Mouse (Mus musculus) stomach, embryonic 16.5 days (tissue): Measurements from ENCODE around the gene Gm28372. TPM values are rescaled to one million over a fixed set of nuclear protein-coding genes. Genes with fewer than 3 reads are reported as not detected.

Experiments used
- ATAC-seq: fragments of 200-750 bp; cut with Nextera tagmentation; 2 replicates; pipeline ENCODE4 v1.8.0; 2017; ENCODE audit warnings: moderate number of reproducible peaks, moderate TSS enrichment; ENCODE audit not compliant: insufficient read depth, low FRiP score
- H3K27ac ChIP-seq: fragments of 300-500 bp; sonication (generic); 2 replicates; pipeline ENCODE4 v1.5.1; 2014; ENCODE audit warnings: low read length
- H3K27me3 ChIP-seq: fragments of 300-500 bp; sonication (generic); 2 replicates; pipeline ENCODE4 v1.6.1; 2014; ENCODE audit warnings: low read length, control low read depth, mixed read lengths; ENCODE audit not compliant: control insufficient read depth, insufficient read depth
- H3K36me3 ChIP-seq: fragments of 300-500 bp; sonication (generic); 2 replicates; pipeline ENCODE4 v1.6.1; 2014; ENCODE audit warnings: low read length; ENCODE audit not compliant: control insufficient read depth, insufficient read depth
- H3K4me1 ChIP-seq: fragments of 300-500 bp; sonication (generic); 2 replicates; pipeline ENCODE4 v1.6.1; 2014; ENCODE audit warnings: low read length, control low read depth, mixed read lengths; ENCODE audit not compliant: control insufficient read depth, insufficient read depth
- H3K4me2 ChIP-seq: fragments of 300-500 bp; sonication (generic); 2 replicates; pipeline ENCODE4 v1.6.1; 2014; ENCODE audit warnings: low read depth, low read length, mixed read lengths
- H3K4me3 ChIP-seq: fragments of 300-500 bp; sonication (generic); replicated peaks from 2 replicates; pipeline ENCODE4 v1.5.1; 2014; ENCODE audit warnings: mild to moderate bottlenecking, low read length
- H3K9ac ChIP-seq: fragments of 300-500 bp; sonication (generic); 2 replicates; pipeline ENCODE4 v1.6.1; 2014; ENCODE audit warnings: low read length
- H3K9me3 ChIP-seq: fragments of 300-500 bp; sonication (generic); replicated peaks from 2 replicates; pipeline ENCODE4 v1.6.1; 2016; ENCODE audit warnings: low read length, control low read depth; ENCODE audit not compliant: control insufficient read depth
- WGBS: fragments of 180-500 bp; shearing (Covaris S2); extraction: QIAGEN DNeasy Blood & Tissue Kit; methylation state at CpG from one replicate; pipeline ENCODE4 v1.1.7; 2014; 5-methylcytosine and 5-hydroxymethylcytosine counted together
- polyA plus RNA-seq: library from polyadenylated mRNA; unstranded; fragments of >200 nt; fragmentation: Nextera tagmentation; extraction: Ambion mirVana; gene quantifications from 2 replicates; pipeline ENCODE4 v1.2.1, GENCODE M21; 2015

Gene Gm28372
- polyA plus RNA-seq, 1 experiment from 2014 or later = not detected

GRCm38 (mm10) chr2:130424126-130424853 lies 19.3 kb downstream of the Gm28372 start, which contains the start of the genes Vps16 and Pced1a:
Gene Vps16, plus strand, starts transcription at chr2:130424339.
Gene Pced1a, minus strand, starts transcription at chr2:130424701.
- under 1% methylated on average over 58 of the region's 58 CpGs for WGBS

DNA sequence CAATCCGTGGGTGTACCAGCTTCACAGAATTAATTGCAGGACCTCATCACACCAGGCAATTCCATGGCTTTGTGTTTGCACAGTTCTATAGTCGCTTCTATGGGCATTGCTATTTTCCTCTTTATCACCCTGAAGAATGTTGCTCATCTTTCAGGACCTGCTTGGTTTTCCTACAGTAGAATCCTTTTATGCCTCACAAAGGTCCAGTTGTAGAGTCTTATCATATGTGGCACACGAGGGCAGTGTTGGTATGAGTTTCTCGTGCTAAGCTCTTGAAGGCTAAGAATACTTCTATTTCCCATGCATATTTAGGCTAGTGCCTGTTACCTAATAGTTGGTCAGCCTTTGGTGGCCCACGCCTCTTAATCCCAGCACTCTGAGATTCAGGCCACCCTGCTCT lies 20.1 kb downstream of the Gm28372 start:
- 33% methylated on average over 5 of the region's 5 CpGs for WGBS
- Histone ChIP-seq H3K36me3 (peaks cover 4% of the 10 kb centered on the region; the same call in 1 of the 2 replicates), H3K4me3 (peak overlapping the region; percentile 89), H3K9ac (peak overlapping the region; percentile 93), H3K4me2 (peak overlapping the region; percentile 94), H3K9me3 (no peaks in the 10 kb centered on the region), H3K27ac (no peak overlapping the region), H3K4me1 (peaks cover 17% of the 10 kb centered on the region), H3K27me3 (no peaks in the 10 kb centered on the region)
- ATAC-seq = no peak

More at GRCm38 (mm10) chr2:130424126-130424853, 19.3 kb downstream of the Gm28372 start, which contains the start of the genes Vps16 and Pced1a:
- ATAC-seq = peak; percentile 97
- H3K9me3 ChIP-seq = no peaks in the 10 kb centered on the region
- H3K9ac ChIP-seq = peak within 1 kb of the TSS; percentile 93
- no peaks in the 10 kb centered on the region for H3K27me3 ChIP-seq
- peak within 1 kb of the TSS; percentile 92 for H3K27ac ChIP-seq
- peaks cover 17% of the 10 kb centered on the region for H3K4me1 ChIP-seq
- H3K4me2 ChIP-seq = peak within 1 kb of the TSS; percentile 94
- peak within 1 kb of the TSS; percentile 89 for H3K4me3 ChIP-seq
- H3K36me3 ChIP-seq = peaks cover 4% of the 10 kb centered on the region; the same call in 1 of the 2 replicates

DNA sequence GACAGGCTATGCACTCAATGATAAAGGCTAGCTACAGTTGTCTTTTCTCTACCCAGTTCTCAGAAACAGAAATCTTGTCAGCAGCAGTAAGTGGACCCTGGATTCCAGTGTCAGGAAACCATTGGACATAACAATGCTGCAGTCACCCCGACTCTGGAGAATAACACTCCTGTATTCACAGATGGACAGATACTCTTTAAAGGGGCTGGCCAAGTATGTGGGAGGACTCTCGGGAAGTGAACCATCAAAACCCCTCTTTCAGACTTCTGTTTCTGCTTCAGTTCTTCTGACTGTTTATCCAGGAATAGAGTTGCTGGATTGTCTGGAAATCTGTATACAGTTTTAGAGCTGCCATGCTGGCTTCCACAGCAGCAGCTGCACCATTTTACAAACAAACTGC lies 24.8 kb downstream of the Gm28372 start:
- no peaks in the 10 kb centered on the region for H3K27me3 ChIP-seq
- no peak overlapping the region for H3K4me2 ChIP-seq
- peaks cover 7% of the 10 kb centered on the region for H3K4me1 ChIP-seq
- H3K9me3 ChIP-seq = no peaks in the 10 kb centered on the region
- peak overlapping the region; percentile 64 for H3K27ac ChIP-seq
- H3K36me3 ChIP-seq = no peaks in the 10 kb centered on the region
- H3K9ac ChIP-seq = no peak overlapping the region
- no peak for ATAC-seq
- 65% methylated on average over 2 of the region's 2 CpGs for WGBS
- no peak overlapping the region for H3K4me3 ChIP-seq

DNA sequence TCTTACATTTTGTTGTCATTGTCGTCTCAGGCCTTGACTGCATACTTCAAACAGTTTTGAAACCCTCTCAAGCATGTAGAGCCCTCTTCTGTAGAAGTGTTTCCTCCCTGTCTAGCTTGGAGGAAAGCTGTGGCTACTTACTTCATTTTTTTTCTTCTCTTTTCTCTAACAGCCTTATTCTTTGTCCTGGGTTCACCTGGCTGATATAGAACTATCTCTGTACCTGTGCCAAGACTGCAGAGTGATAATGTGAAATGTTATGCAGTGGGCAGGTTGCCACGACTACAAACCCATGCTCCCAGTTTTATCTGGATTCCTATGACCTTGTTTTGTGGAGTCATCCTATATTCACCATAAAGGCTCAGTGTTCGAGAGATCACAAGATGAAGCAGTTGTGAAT lies 25.4 kb downstream of the Gm28372 start:
- Histone ChIP-seq H3K4me2 (no peak overlapping the region), H3K36me3 (no peaks in the 10 kb centered on the region), H3K9me3 (no peaks in the 10 kb centered on the region), H3K27me3 (no peaks in the 10 kb centered on the region), H3K4me1 (0 out of 2 replicates have a peak, but pooled peaks cover 3% of the 10 kb centered on the region), H3K27ac (peak overlapping the region; percentile 60), H3K4me3 (no peak overlapping the region), H3K9ac (no peak overlapping the region)
- no peak for ATAC-seq
- WGBS = 74% methylated on average over 3 of the region's 3 CpGs

DNA sequence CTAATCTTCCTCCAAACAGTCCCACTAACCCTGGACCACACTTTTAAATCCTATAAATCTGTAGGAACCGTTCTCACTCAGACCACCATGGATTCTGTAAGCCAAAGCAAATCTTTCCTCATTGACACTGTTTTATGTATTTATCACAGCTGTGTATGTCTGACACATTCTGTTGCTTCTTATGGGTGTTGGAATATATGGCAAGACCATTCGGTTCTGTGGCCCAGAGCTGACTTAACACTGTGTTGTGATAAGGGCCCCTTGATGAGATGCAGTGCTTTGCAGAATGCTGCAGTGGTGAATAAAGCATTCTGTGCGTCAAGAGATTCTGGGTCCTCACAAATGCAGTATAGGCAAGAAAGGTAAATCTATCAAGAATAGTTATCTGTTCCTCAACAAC lies 27.1 kb downstream of the Gm28372 start:
- Histone ChIP-seq H3K4me1 (0 out of 2 replicates have a peak, but pooled peaks cover 3% of the 10 kb centered on the region), H3K9ac (no peak overlapping the region), H3K4me3 (no peak overlapping the region), H3K4me2 (no peak overlapping the region), H3K27me3 (no peaks in the 10 kb centered on the region), H3K36me3 (no peaks in the 10 kb centered on the region), H3K27ac (no peak overlapping the region), H3K9me3 (no peaks in the 10 kb centered on the region)
- no peak for ATAC-seq
- 78% methylated on average over 3 of the region's 3 CpGs for WGBS

DNA sequence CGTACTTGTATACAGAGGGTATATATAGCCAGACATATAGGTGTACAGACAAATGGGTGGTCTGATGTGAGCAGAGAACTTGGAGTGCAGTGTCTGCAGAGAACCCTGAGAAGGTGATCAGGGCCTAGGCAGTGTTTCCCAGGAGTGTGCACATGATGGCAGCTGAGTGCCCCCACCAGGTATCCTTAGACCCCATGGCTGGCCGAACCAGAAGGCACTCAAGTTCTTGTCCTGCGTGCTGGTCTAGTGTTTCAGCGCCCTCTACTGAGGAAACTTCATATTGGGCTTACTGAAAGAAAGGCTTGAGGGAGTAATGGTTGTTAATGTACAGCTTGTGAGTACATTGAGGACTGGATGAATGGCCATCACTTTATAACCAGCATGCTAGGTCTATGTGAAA lies 28.1 kb downstream of the Gm28372 start:
- Histone ChIP-seq H3K4me2 (no peak overlapping the region), H3K4me1 (no peaks in the 10 kb centered on the region), H3K4me3 (no peak overlapping the region), H3K27ac (no peak overlapping the region), H3K27me3 (no peaks in the 10 kb centered on the region), H3K9ac (no peak overlapping the region), H3K9me3 (no peaks in the 10 kb centered on the region), H3K36me3 (no peaks in the 10 kb centered on the region; the same call in 1 of the 2 replicates)
- WGBS = 19% methylated on average over 4 of the region's 4 CpGs
- ATAC-seq = no peak

DNA sequence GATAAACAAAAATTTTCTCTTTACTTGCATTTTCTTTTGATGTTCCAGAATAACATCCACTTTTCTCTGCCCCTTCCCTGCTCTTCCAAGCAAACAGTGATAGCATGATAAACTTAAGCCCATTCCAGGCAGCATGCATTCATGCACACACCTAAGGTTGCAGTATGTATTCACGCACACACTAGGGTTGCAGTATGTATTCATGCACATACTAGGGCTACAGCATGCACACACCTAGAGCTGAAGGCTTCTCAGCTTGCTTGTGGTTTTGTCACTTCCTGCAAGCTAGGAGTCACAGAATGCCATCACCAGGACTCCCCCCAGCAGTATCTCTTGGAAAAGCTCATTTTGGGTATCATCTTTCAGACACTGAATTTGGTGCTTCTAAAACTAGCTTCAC lies 31.7 kb downstream of the Gm28372 start:
- H3K9me3 ChIP-seq = no peaks in the 10 kb centered on the region
- no peak overlapping the region for H3K4me3 ChIP-seq
- WGBS = 92% methylated on average over 1 of the region's 1 CpGs
- H3K4me2 ChIP-seq = no peak overlapping the region
- no peak overlapping the region for H3K9ac ChIP-seq
- H3K4me1 ChIP-seq = no peaks in the 10 kb centered on the region
- no peak overlapping the region for H3K27ac ChIP-seq
- H3K36me3 ChIP-seq = peaks cover 9% of the 10 kb centered on the region; the same call in 1 of the 2 replicates
- no peaks in the 10 kb centered on the region for H3K27me3 ChIP-seq
- no peak for ATAC-seq

DNA sequence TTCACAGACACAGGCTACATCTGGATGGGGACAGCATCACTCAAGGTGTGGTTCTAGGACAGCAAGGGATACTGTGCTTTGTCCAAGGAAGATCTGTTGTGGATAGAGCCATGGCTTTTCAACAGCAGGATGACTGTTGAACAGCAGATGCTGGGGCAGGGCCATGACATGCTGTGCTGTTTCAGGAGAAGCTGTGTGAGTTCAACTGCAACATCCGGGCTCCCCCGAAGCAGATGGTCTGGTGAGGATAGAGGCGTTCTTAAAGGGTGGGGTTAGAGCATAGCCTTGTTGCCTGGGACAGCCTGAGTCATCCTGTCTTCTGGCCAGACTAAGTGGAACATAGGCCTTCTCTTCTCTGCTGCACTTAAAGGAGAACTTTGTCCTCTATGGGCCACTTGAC lies 33.8 kb downstream of the Gm28372 start:
- Histone ChIP-seq H3K27ac (no peak overlapping the region), H3K4me1 (no peaks in the 10 kb centered on the region), H3K9me3 (no peaks in the 10 kb centered on the region), H3K4me3 (no peak overlapping the region), H3K9ac (no peak overlapping the region), H3K4me2 (no peak overlapping the region), H3K27me3 (no peaks in the 10 kb centered on the region), H3K36me3 (peaks cover 9% of the 10 kb centered on the region; the same call in 1 of the 2 replicates)
- no peak for ATAC-seq
- WGBS = 95% methylated on average over 3 of the region's 3 CpGs

- no peaks in the 10 kb centered on the region for H3K9me3 ChIP-seq
- peaks cover 9% of the 10 kb centered on the region; the same call in 1 of the 2 replicates for H3K36me3 ChIP-seq
- H3K4me1 ChIP-seq = no peaks in the 10 kb centered on the region
- H3K4me3 ChIP-seq = no peak overlapping the region
- no peak overlapping the region for H3K9ac ChIP-seq
- H3K4me2 ChIP-seq = no peak overlapping the region
- ATAC-seq = no peak
- H3K27me3 ChIP-seq = no peaks in the 10 kb centered on the region
- 85% methylated on average over 4 of the region's 4 CpGs for WGBS
- H3K27ac ChIP-seq = no peak overlapping the region
Observed at GRCm38 (mm10) chr2:130439840-130440480, 34.9 kb downstream of the Gm28372 start.
